Mouse (Mus musculus): Measurements from ENCODE around the gene Otop3.
A peak's percentile ranks its signal among the peaks of the same experiment; 100 is the strongest.

DNA sequence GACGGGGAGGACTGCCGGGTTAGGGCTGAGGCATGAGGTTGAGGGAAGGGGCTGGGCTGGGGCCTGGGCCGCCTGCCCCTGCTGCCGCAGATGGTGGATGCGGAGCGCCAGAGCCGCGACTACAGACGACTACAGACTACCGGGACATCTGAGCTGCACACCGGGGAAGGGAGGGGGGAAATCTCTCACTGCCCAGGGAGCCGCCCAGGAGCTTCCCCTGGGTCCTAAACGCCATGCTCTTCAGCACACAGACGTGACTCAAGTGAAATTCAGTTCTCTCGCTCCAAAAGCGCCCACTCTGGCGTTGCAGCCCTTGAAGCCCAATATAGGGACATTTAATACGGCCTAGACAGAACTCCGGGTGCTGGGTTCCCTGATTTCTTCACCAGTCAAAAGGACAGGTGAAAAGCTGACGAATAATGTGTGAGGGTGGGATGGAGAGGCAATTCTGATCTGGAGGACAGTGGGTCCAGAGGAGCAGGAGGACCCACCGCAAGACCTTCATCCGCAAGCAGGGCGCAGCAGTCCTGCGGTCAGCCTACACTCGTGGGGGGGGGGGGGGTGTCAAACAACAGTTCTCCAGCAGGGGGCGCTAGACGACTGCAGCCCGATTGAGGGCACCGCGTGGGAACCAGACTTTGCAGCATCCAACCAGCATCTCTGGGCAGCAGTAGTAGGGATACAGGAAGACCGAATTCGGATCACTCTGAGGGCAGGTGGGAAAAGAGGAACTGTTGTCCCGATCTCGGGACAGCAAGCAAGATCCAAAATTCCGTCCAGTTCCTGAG is 12.4 kb upstream of the Otop3 start, which contains the start of gene Ush1g:
- TF ChIP-seq CTCF (IDR thresholded peaks at IDR 0.05) (peak; percentile 85), POLR2A (IDR thresholded peaks at IDR 0.05; ENCODE audit: insufficient read depth, low read depth, low read length) (no peak), EP300 (IDR thresholded peaks at IDR 0.05; ENCODE audit: insufficient read depth, low read depth, low read length) (0 out of 2 replicates have a peak, but pooled peaks have one; percentile 21)
